Mouse (Mus musculus) Patski (cell line): ENCODE measurements around the gene Bmp2. TPM values are rescaled to one million over a fixed set of nuclear protein-coding genes. Genes with fewer than 3 reads are reported as not detected.

Source experiments
- ATAC-seq: fragments of 100-300 bp; one replicate; pipeline ENCODE4 v1.8.0; 2021
- CTCF ChIA-PET: fragments of 350-600 bp; sonication (Branson Sonifier 250); formaldehyde crosslinking; loops from one replicate; lab custom pipeline; 2022; ENCODE audit warnings: inconsistent platforms; lab: Charles Lee
- POLR2A ChIA-PET: fragments of 350-600 bp; sonication (Branson Sonifier 250); formaldehyde crosslinking; loops from one replicate; lab custom pipeline; 2022; ENCODE audit warnings: antibody characterized with exemption, inconsistent platforms; lab: Charles Lee
- DNase-seq: peaks from one replicate; pipeline ENCODE4 v3.0.0-alpha.2; 2011; ENCODE audit warnings: low read depth, low spot score
- H3K27me3 ChIP-seq: fragments of 371-371 bp; one replicate; pipeline ENCODE4 v1.5.1; 2021
- CTCF ChIP-seq: fragments of 100-300 bp; IDR thresholded peaks from one replicate; pipeline ENCODE4 v1.5.1; 2021
- in situ Hi-C: fragments of 300-500 bp; cut with MboI; formaldehyde crosslinking; loops from 3 replicates; pipeline ENCODE4 v1.11.1; 2018; ENCODE audit warnings: low pct_unique_long_range_greater_than_20kb, mixed read lengths
- polyA plus RNA-seq: library from polyadenylated mRNA; unstranded; gene quantifications from one replicate; pipeline ENCODE4 v1.2.3, GENCODE M21; 2021

Bmp2 gene
- polyA plus RNA-seq, 1 experiment from 2014 or later: 0.04 TPM

GRCm38 (mm10) chr2:133565424-133565823 is 13.5 kb downstream of the Bmp2 start:
- POLR2A ChIA-PET: no interaction called here
- CTCF ChIA-PET: no interaction called here
- H3K27me3 ChIP-seq: peaks cover 10% of the 10 kb centered on the region
- in situ Hi-C loops: loop anchor here (25.0 kb wide), 1 partner anchor 447 kb away; no protein-coding TSS in a partner anchor
- TF ChIP-seq CTCF: no peak
- ATAC-seq (no peak), DNase-seq (no peak)

GRCm38 (mm10) chr2:133565995-133566710 is 14.2 kb downstream of the Bmp2 start:
- no peak for TF ChIP-seq CTCF
- in situ Hi-C loops: loop anchor here (25.0 kb wide), 1 partner anchor 446 kb away; no protein-coding TSS in a partner anchor
- CTCF ChIA-PET: no interaction called here
- POLR2A ChIA-PET: no interaction called here
- DNase-seq: no peak
- ATAC-seq: no peak
- H3K27me3 ChIP-seq: peaks cover 8% of the 10 kb centered on the region

- ATAC-seq (no peak), DNase-seq (no peak)
- in situ Hi-C loops: no loop called here
- peaks cover 29% of the 10 kb centered on the region for H3K27me3 ChIP-seq
- CTCF ChIA-PET: no interaction called here
- no peak for TF ChIP-seq CTCF
- POLR2A ChIA-PET: no interaction called here
These were observed 39.8 kb downstream of the Bmp2 start for GRCm38 (mm10) chr2:133591562-133592255.
